Mouse (Mus musculus) cortical plate, adult 2 months (tissue): ENCODE data around the gene Bach2.

ENCODE experiments used
- CTCF ChIP-seq: fragments of 200-500 bp; IDR thresholded peaks from 2 replicates; pipeline ENCODE4 v1.5.1; 2011; ENCODE audit warnings: mild to moderate bottlenecking, control low read depth, low read length; ENCODE audit not compliant: insufficient read depth; ENCODE audit errors: extremely low read depth
- POLR2A ChIP-seq: fragments of 200-500 bp; IDR thresholded peaks from 2 replicates; pipeline ENCODE4 v1.6.1; 2011; ENCODE audit warnings: mild to moderate bottlenecking, low read length, control low read depth; ENCODE audit not compliant: insufficient read depth; ENCODE audit errors: extremely low read depth

DNA sequence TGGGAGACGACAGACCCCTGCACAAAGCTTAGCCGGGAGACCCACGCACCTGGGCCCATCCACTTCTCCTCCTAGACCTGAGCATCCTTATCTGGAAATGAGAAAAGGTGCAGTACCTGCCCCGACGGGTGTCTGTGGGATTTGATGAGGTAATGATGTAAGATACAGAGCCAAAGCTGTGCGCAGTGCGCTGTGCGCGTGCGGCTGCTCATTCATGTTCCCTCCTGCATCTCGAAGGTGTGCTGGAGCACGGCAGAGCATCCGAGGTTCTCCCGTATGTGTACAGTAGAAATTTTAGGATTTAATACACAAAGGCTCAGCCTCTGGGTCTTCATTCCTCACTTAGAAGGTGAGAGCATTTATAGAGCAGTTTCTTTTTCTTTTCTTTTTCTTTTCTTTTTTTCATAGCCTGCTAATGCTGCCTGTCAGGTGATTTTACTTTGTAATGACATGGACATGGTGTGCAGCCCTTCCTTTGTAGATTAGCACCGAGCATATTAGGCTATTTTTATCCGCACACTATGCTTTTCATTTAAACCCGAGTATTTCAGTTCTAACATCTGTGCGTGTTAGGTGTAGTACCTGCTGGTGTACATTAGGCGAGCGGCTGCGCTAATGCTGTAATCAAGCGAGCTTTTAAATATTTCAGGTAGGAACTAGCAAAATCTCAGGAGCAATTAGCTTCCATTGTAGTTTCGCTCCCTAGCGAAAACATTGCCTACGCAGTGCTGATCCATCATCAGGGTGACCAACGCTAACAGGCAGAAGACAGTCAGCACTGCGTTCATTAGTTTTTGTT, 188.4 kb downstream of the Bach2 start:
- TF ChIP-seq CTCF, result no peak
- TF ChIP-seq POLR2A, result no peak
